Mouse (Mus musculus) intestine, embryonic 16.5 days (tissue): ENCODE measurements at regions not wholly inside any gene's neighbourhood (a gene's known extent, or its start where the extent isn't known, plus 50 kb on each side); places are given as distances from the start of the nearest gene placed in this dataset.

Source experiments
- ATAC-seq: fragments of 200-750 bp; cut with Nextera tagmentation; 2 replicates; pipeline ENCODE4 v1.8.0; 2017; ENCODE audit warnings: moderate TSS enrichment, moderate library complexity
- H3K27ac ChIP-seq: fragments of 300-500 bp; sonication (generic); 2 replicates; pipeline ENCODE4 v1.5.1; 2014; ENCODE audit warnings: mild to moderate bottlenecking, low read length
- H3K27me3 ChIP-seq: fragments of 300-500 bp; sonication (generic); replicated peaks from 2 replicates; pipeline ENCODE4 v1.6.1; 2014; ENCODE audit warnings: low read length, control low read depth, mixed read lengths; ENCODE audit not compliant: control insufficient read depth, insufficient read depth
- H3K36me3 ChIP-seq: fragments of 300-500 bp; sonication (generic); 2 replicates; pipeline ENCODE4 v1.6.1; 2014; ENCODE audit warnings: low read length, control low read depth; ENCODE audit not compliant: control insufficient read depth, insufficient read depth
- H3K4me1 ChIP-seq: fragments of 300-500 bp; sonication (generic); 2 replicates; pipeline ENCODE4 v1.6.1; 2014; ENCODE audit warnings: low read length, control low read depth, mixed read lengths; ENCODE audit not compliant: control insufficient read depth, insufficient read depth
- H3K4me2 ChIP-seq: fragments of 300-500 bp; sonication (generic); 2 replicates; pipeline ENCODE4 v1.6.1; 2014; ENCODE audit warnings: low read depth, low read length, control low read depth
- H3K4me3 ChIP-seq: fragments of 300-500 bp; sonication (generic); 2 replicates; pipeline ENCODE4 v1.5.1; 2014; ENCODE audit warnings: mild to moderate bottlenecking, low read length
- H3K9ac ChIP-seq: fragments of 300-500 bp; sonication (generic); 2 replicates; pipeline ENCODE4 v1.6.1; 2014; ENCODE audit warnings: low read depth, low read length
- H3K9me3 ChIP-seq: fragments of 300-500 bp; sonication (generic); 2 replicates; pipeline ENCODE4 v1.6.1; 2016; ENCODE audit warnings: low read length, control low read depth; ENCODE audit not compliant: control insufficient read depth
- WGBS: fragments of 180-500 bp; shearing (Covaris S2); extraction: QIAGEN DNeasy Blood & Tissue Kit; methylation state at CpG from one replicate; pipeline ENCODE4 v1.1.7; 2014; 5-methylcytosine and 5-hydroxymethylcytosine counted together

DNA sequence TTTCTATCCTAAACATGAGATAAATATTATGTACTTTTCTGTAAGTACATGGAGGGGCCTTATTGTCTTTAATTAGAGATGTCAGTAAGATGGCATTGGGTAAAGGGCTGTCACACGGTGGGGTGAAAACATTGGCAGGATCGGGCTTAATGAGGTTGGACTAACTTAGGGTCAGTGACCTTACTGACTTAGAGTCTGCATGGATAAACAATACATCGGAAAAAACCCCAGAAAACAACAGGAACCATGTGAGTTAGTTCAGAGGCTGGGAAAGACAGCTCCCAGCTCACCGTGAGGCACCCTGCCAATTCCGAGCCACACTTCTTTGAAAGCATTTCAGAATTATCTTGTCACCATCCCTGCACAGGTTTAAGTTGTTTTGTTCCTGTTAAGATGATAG lies 363.3 kb upstream of the Camk1g start:
- ATAC-seq: no peak
- Histone ChIP-seq H3K27ac (no peak overlapping the region), H3K4me3 (no peak overlapping the region), H3K4me1 (no peaks in the 10 kb centered on the region), H3K9ac (no peak overlapping the region), H3K36me3 (no peaks in the 10 kb centered on the region), H3K27me3 (no peaks in the 10 kb centered on the region), H3K9me3 (no peaks in the 10 kb centered on the region), H3K4me2 (no peak overlapping the region)
- 23% methylated on average over 5 of the region's 5 CpGs for WGBS

DNA sequence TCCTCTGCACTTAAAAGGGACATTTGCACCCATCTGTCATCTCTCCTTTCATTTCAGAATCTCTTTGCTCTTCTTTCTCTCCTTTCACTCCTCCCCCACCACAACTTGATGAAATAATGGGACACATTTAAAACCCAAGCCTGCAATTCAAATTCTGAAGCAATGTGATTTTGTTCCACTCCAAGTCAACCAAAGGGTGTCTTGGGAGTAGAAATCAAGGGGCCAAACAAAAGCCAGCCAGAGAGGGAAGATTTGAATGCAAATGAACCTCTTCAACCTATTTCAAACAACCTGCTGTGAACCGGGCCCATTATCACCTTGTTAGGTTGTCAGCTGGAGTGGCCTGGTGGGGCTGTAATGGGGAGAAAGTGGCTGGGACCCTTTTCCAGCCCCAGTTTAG lies 362.0 kb upstream of the Camk1g start:
- Histone ChIP-seq H3K27me3 (no peaks in the 10 kb centered on the region), H3K9me3 (no peaks in the 10 kb centered on the region), H3K4me2 (no peak overlapping the region), H3K4me3 (no peak overlapping the region), H3K4me1 (no peaks in the 10 kb centered on the region), H3K9ac (no peak overlapping the region), H3K36me3 (no peaks in the 10 kb centered on the region), H3K27ac (no peak overlapping the region)
- no peak for ATAC-seq
- WGBS: 20% methylated on average over 1 of the region's 1 CpGs

DNA sequence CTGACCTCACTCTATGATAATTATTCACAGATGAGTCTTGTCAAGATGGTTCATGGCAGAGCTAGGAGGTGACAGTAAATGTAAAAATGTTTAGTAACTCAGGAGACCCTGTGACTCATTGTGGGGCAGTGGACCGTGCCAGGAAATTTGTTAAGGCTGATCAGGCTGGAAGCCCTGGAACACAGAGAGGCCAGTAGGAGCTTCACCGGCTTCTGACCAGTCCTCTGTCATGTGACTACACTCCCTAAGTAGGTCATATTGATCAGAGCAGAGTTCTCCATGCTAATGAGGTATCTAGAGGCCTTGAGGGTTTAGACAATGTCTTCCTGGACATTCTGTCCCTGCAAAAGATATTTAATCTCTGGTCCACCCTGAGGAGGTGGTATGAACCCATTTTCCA lies 351.8 kb upstream of the Camk1g start:
- Histone ChIP-seq H3K9ac (no peak overlapping the region), H3K4me1 (no peaks in the 10 kb centered on the region), H3K9me3 (no peaks in the 10 kb centered on the region), H3K4me2 (no peak overlapping the region), H3K4me3 (no peak overlapping the region), H3K27me3 (no peaks in the 10 kb centered on the region), H3K36me3 (no peaks in the 10 kb centered on the region), H3K27ac (no peak overlapping the region)
- no peak for ATAC-seq
- 78% methylated on average over 2 of the region's 2 CpGs for WGBS

DNA sequence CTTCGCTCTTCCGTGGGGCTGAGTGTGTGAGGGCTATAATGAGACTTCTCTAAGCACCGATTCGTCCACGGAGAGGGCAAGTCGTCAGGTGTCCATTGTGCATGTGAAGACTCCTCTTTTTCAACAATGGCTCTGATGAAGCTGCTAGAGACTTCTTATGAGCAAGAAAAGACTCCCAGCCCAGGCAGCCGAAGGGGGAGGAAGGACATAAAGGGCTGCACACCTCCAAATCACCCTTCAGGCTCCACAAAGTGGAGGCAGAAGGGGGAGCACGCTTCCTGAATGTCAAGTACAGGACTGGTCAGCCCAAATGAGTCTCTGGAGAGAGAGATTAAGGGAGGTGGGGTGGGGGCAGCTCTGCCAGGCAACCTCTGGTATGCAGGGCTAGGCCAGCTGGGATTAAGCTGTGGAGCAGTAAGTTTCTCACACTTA lies 350.3 kb upstream of the Camk1g start:
- WGBS: 69% methylated on average over 8 of the region's 8 CpGs

DNA sequence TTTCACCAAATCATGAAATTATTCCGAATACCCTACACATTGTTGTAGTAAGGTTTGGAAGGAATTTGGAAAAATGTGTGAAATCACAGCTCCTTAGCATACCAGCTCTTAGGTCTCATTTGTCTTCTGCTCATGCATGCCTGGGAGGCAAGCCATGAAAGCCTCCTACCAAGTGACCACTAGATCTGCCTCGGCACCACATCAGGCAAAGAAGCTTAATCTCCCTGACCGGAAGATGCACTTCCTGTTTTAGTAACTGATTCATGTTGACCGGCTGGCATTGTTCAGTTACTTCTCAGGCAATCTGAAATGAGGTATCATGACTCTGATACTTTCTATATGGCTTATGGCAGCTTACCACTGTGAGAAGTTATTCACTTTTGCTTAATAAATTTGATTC lies 345.2 kb upstream of the Camk1g start:
- Histone ChIP-seq H3K4me1 (no peaks in the 10 kb centered on the region), H3K4me3 (no peak overlapping the region), H3K27me3 (no peaks in the 10 kb centered on the region), H3K9ac (no peak overlapping the region), H3K36me3 (no peaks in the 10 kb centered on the region), H3K9me3 (no peaks in the 10 kb centered on the region), H3K27ac (no peak overlapping the region), H3K4me2 (no peak overlapping the region)
- no peak for ATAC-seq
- WGBS: 58% methylated on average over 4 of the region's 4 CpGs

More for the DNA sequence above, 350.3 kb upstream of the Camk1g start:
- Histone ChIP-seq H3K27me3 (no peaks in the 10 kb centered on the region), H3K4me2 (no peak overlapping the region), H3K9ac (no peak overlapping the region), H3K27ac (no peak overlapping the region), H3K9me3 (no peaks in the 10 kb centered on the region), H3K36me3 (no peaks in the 10 kb centered on the region), H3K4me3 (no peak overlapping the region), H3K4me1 (no peaks in the 10 kb centered on the region)
- no peak for ATAC-seq

DNA sequence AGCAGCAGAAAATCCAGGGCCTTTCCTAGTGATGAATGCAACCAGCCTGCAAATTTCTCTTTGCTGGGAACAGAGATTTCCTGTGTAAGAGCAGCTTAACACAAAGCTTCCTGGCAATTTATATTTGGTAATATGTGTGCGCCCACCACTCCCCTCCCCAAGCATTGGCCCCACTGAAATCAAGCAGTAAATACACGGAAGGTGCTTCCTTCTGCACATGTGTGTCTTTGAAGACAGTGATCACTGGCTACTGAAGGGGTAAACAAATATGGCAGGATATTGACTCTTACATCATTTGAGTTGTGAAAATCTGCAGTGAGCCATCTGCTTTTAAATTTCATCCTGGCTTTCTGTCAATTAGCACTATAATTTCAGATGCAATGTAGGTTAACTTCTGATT lies 344.5 kb upstream of the Camk1g start:
- no peak overlapping the region for H3K4me3 ChIP-seq
- no peaks in the 10 kb centered on the region for H3K27me3 ChIP-seq
- 64% methylated on average over 2 of the region's 2 CpGs for WGBS
- H3K4me1 ChIP-seq: no peaks in the 10 kb centered on the region
- no peaks in the 10 kb centered on the region for H3K9me3 ChIP-seq
- no peak overlapping the region for H3K4me2 ChIP-seq
- no peaks in the 10 kb centered on the region for H3K36me3 ChIP-seq
- no peak overlapping the region for H3K9ac ChIP-seq
- ATAC-seq: no peak
- no peak overlapping the region for H3K27ac ChIP-seq

DNA sequence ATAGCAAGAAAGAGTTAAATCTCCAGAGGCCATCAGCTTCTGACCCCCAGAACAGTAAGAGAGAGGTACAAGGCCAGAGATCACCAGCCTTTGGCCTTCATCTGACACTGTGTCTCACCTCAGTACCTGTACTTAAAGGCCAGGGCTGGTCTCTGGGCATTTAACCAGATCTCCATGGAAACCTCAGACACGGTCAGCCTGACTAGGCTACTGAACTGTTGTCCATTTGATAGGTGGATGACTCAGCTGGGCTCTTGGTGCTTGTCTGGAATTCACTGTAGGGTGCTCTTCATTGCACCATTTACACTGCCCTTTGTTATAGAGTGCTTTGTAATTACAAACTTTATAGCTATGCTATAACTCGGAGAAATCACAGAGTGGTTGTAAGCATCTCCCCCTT lies 335.1 kb upstream of the Camk1g start:
- ATAC-seq: no peak
- Histone ChIP-seq H3K9ac (no peak overlapping the region), H3K27ac (no peak overlapping the region), H3K4me2 (no peak overlapping the region), H3K4me3 (no peak overlapping the region), H3K4me1 (peaks cover 3% of the 10 kb centered on the region; the same call in 1 of the 2 replicates), H3K27me3 (no peaks in the 10 kb centered on the region), H3K36me3 (no peaks in the 10 kb centered on the region), H3K9me3 (no peaks in the 10 kb centered on the region)
- 67% methylated on average over 2 of the region's 2 CpGs for WGBS

DNA sequence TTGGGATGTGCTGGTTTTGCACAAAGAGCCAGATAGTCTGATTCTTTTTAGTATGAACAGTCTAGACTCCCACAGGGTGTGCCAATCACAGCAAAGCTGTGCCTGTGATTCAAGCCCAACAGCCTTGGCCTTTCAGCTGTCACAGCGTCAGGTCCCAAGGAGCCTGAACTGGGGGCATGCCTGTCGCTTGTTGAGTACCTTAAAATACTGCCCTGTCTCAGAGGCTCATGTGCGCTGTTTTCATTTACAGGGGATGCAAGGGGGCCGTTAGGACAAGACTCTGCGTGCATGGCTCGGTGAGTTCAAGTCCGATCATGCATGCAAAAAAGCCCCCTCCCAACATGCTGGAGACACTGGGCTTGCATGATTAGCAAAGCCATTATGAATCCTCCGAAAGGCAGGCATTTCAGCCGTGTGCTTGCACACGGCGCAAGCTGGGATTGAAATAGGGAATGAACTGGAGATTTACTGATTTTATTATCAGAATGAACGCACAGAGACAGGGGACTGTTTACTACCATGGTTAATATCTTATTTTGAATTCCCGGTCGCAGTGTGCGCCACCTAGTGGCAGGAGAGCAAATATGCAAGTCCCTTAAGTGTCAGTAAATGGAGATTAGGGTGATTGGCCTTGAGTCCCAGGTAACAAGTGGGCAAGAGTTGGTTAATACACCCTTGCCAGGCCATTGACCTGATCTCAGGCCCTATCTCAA lies 332.8 kb upstream of the Camk1g start:
- H3K36me3 ChIP-seq: no peaks in the 10 kb centered on the region
- H3K4me3 ChIP-seq: no peak overlapping the region
- 0 out of 2 replicates have a peak overlapping the region, but pooled peaks have one; percentile 34 for H3K4me2 ChIP-seq
- no peaks in the 10 kb centered on the region for H3K27me3 ChIP-seq
- no peak overlapping the region for H3K27ac ChIP-seq
- H3K9ac ChIP-seq: no peak overlapping the region
- ATAC-seq: 0 out of 2 replicates have a peak, but pooled peaks have one; percentile 33
- 29% methylated on average over 15 of the region's 15 CpGs for WGBS
- H3K4me1 ChIP-seq: peaks cover 3% of the 10 kb centered on the region; the same call in 1 of the 2 replicates
- H3K9me3 ChIP-seq: no peaks in the 10 kb centered on the region

DNA sequence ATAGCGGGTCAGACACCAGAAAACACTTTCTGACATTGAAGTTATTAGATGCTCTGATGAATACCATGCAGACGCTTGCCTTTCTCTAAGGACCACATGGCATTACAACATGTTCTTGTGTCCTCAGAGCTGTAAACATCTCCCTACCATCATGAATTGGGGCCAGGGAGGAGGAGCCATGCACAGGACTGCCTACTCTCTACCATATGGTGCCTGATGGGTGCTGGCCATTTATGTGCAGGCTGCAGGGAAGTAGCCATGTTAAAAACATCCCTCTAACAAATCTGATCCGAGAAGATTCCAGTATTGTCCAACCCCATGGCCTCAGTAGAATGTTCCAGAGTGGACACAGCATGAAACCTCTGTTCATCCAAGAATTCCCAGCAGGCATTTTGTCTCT lies 330.1 kb upstream of the Camk1g start:
- H3K36me3 ChIP-seq: no peaks in the 10 kb centered on the region
- no peak overlapping the region for H3K4me2 ChIP-seq
- H3K27me3 ChIP-seq: no peaks in the 10 kb centered on the region
- no peak overlapping the region for H3K4me3 ChIP-seq
- no peak for ATAC-seq
- no peaks in the 10 kb centered on the region for H3K9me3 ChIP-seq
- WGBS: 76% methylated on average over 3 of the region's 3 CpGs
- H3K9ac ChIP-seq: no peak overlapping the region
- H3K27ac ChIP-seq: no peak overlapping the region
- H3K4me1 ChIP-seq: peaks cover 3% of the 10 kb centered on the region; the same call in 1 of the 2 replicates
